Mouse (Mus musculus) c-Kit-positive CD71-positive TER-119-positive erythroid progenitor cells, embryonic 14.5 days (primary cell): ENCODE results near the gene Stk11ip.

Source experiments
- DNase-seq: peaks from one replicate; pipeline ENCODE4 v3.0.0-alpha.2; 2013; ENCODE audit warnings: low spot score

Stk11ip gene

DNA sequence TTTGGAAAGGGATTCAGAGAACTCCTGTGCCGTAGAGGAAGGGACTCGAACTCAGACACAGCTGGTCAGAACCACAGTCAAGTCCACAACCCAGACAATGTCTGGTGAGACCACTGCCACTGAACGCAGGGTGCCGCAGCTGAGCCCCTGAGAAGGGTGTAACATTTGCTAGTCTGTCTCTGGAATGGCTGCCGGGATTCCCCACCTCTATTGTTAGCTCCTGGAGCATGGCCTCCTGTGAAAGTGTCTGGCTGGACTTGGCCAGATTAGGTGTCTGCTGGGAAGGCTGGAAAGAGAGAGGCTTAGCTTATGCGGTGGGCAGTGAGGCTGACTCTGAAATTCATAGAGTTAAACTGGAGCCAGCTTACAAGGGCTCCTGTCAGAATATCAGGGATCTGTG lies 49.1 kb downstream of the Stk11ip start:
- DNase-seq: no peak

DNA sequence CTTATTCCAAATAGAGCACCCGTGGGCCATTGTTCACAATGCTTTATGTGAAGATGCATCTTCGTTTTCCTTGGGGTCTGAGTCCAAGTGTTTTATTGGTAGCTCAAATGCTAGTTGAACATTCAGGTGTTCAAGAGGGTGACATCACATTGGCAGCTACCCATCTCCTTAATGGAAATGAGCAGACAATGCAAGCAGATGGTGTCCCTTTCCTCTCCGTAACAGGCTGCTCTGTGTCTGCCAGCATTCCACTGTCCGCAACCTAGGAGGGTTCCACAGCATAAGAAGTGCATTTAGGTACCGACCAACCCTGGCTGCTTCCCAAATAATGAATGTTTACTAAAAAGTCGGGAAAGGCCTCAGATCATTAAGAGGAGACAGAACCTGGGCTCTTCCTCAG lies 51.4 kb downstream of the Stk11ip start:
- no peak for DNase-seq

DNA sequence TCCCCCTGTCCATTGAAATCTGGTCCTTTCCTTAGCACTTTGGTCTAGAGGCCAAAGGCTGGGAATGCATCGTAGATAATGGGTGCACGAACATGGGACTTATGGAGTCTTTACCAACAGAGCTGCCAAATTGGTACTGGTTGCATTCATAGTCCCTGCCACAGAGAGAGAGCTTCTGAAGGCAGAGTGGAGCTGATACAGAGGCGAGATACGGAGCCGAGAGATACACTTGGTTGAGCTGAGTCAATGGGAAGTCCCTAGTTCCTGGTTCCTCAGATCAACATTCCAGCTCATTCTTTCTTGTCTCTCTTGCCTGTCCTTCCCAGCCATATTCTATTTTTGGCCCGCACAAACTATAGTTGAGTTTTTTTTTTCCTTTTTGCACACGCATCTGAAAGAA lies 52.4 kb downstream of the Stk11ip start:
- DNase-seq: no peak

DNA sequence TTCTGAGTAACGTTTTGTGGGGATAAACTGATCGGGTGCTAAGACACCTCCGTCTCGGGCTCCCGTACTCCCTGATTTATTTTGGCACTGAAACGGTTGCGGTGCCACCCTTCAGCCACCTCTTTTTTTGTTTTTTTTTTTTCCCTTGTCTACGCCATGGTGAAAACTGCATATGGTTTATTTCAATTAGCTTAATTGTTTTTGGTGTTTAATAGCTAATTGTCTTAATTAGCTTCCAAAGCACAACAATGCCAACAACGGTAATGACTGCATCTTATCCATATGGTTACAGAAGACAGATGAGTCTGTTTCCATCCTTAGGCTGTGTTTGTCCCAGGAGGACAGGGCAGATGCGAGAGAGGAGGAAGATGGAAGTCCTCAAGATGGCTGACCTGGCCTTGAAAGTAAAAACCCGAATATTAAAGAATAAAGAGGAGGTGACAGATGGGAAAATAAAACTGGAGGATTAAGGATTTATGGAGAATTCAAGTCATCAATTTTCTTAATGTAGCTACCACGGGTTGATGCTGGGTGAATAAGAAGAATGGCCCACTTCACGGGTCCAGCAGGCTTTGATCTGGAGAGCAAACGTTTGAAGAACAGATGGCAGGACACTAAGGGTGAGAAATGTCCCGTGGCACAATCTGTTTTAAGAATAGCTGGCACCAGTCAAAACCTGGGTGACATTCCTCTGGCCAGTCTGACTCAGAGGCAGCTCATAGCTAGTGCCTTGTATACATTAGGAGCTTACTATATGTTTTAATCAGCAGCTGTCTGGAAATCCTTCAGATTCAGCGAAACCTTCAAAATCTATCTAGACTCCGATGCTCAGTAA lies 53.4 kb downstream of the Stk11ip start:
- no peak for DNase-seq

DNA sequence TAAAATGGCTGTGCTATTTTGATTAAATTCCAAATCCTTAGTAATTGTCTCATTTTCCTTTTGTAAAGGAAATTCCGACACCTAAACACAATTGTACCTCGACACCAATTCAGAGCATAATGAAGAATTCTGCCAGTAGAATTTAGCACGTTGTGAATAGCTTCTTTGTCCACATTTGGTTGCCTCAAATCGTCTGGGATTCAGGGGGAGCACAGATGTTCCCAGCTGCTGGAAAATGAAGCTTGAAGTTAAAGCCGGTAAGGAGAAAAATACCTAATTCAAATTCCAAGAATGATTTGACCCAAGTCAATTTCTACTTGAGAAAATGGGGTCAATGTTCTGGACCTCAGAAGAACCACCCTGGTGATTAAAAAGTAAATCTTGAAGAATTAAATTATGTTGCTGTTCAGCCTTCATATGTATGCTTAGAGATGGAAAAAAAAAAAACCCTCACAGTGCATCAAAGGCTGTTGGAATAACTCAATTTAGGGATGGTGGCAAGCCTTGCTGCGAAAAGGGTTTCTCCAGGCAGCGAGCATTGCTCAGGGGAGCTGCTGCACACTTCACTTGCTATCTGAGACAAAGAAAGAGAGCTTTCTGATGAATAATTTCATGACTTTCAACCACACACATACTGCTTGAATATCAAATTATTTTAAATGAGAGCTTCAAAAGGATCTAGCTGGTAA lies 60.8 kb downstream of the Stk11ip start:
- DNase-seq: no peak

DNA sequence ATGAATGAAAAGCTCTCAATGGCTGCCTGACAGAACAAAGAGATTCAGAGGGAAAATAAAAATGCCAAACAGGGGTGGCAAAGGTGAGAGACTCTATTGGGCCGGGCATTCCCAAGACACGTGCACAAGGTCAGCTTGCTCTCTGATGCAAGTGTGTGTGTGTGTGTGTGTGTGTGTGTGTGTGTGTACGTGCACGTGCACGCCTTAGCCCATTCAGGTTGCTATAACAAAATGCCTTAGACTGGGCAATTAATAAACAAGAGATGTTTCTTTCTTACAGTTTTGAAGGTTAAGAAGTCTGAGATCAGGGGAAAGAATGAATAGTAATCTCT lies 61.3 kb downstream of the Stk11ip start:
- DNase-seq: no peak

DNA sequence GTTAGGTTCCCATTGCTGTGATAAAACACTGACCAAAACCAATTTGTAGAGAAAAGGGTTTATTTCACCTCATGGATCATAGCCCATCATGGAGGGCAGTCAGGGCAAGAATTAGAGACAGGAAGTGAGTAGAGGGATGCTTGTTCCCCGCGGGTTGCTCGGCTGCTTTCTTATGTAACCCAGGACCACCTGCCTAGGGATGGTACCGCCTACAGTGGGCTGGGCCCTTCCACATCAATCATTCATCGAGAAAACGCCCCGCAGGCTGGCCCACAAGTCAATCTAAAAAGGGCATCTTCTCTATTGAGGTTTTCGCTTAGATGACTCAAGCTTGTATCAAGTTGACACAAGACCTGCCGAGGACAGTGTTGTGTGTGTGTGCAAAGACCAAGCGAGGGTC lies 61.7 kb downstream of the Stk11ip start:
- no peak for DNase-seq

DNA sequence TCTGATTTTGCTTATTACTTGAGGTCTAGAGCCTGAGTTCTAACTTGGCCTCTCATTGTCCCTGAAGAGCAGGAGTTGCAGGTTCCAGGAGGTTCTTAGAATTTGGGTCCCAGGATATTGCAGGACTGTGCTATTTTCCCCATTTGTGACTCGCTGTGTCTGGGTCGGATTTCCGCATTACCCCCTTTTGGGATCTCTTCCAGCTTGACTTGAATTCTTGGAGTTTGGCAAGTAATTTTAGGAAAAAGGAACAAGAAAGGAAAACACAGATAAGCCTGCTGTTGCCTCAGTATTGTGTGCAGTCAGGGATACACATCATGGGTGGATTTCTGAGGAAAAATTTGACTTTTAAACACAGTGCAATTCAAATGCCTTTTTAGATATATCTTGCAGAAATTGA lies 65.5 kb downstream of the Stk11ip start:
- no peak for DNase-seq
